Mouse (Mus musculus): Measurements from ENCODE around the gene Defb20. TPM values are rescaled to one million over a fixed set of nuclear protein-coding genes. Genes with fewer than 3 reads are reported as not detected.

Gene Defb20
- polyA plus RNA-seq, 1 experiment from 2014 or later: not detected

DNA sequence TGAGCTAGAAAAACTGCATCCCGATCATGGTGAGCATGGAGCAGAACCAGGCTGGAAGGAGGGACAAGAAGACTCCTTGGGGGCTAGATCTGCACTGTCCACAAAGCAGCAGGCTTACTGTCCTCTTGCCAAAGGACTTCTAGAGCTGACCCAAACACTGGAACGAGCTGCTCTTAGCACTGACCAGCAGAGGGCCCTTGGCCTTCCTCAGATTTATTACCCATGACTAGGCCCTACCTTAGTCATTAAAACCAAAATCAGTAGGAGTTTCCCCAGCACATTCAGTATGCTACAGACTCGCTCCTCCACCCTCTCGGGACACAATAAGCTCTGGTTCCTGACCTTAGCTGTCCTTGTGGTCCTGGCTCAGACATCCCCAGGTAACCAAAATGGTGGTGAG, 41.1 kb downstream of the Defb20 start, which contains the start of gene Defb28:
Defb28 (plus strand) TSS at position 275 of the 400 bp plus-strand sequence.
- no peaks in the 10 kb centered on the region for H3K4me1 ChIP-seq (replicated peaks; ENCODE audit: control insufficient read depth, insufficient read depth, low read length)
- no peaks in the 10 kb centered on the region for H3K9me3 ChIP-seq (ENCODE audit: control insufficient read depth, low read length)
- WGBS: 75% methylated on average over 4 of the region's 4 CpGs
- no peak within 1 kb of the TSS for H3K4me2 ChIP-seq (ENCODE audit: low read length)
- H3K27ac ChIP-seq (ENCODE audit: low read length): no peak within 1 kb of the TSS
- H3K4me3 ChIP-seq (replicated peaks; ENCODE audit: low read length): no peak within 1 kb of the TSS
- no peak within 1 kb of the TSS for H3K9ac ChIP-seq (replicated peaks; ENCODE audit: low read depth, low read length)
- ATAC-seq: no peak
- no peaks in the 10 kb centered on the region for H3K27me3 ChIP-seq (replicated peaks; ENCODE audit: control insufficient read depth, insufficient read depth, low read length)
- H3K36me3 ChIP-seq (ENCODE audit: control insufficient read depth, insufficient read depth): no peaks in the 10 kb centered on the region

Other genes starting within 250 kb of the Defb20 start
- gene Tbc1d20, start 183.2 kb upstream of the Defb20 start, polyA plus RNA-seq (2015; fragmentation: Nextera tagmentation; extraction: Ambion mirVana): 36.0 and 37.7 TPM in 2 replicates
- gene Rbck1, start 144.4 kb upstream of the Defb20 start, polyA plus RNA-seq (2015; fragmentation: Nextera tagmentation; extraction: Ambion mirVana): 104 and 111 TPM in 2 replicates
- 0.78 and 1.9 TPM in 2 replicates for gene Trib3, start 133.0 kb upstream of the Defb20 start, polyA plus RNA-seq (2015; fragmentation: Nextera tagmentation; extraction: Ambion mirVana)
- gene Nrsn2, start 100.4 kb upstream of the Defb20 start, polyA plus RNA-seq (2015; fragmentation: Nextera tagmentation; extraction: Ambion mirVana): 10.5 and 22.6 TPM in 2 replicates
- 15.8 and 16.8 TPM in 2 replicates for gene Sox12, start 79.0 kb upstream of the Defb20 start, polyA plus RNA-seq (2015; fragmentation: Nextera tagmentation; extraction: Ambion mirVana)
- 13.3 and 14.1 TPM in 2 replicates for gene Zcchc3, start 62.0 kb upstream of the Defb20 start, polyA plus RNA-seq (2015; fragmentation: Nextera tagmentation; extraction: Ambion mirVana)
- gene 6820408C15Rik, start 61.5 kb upstream of the Defb20 start, polyA plus RNA-seq (2015; fragmentation: Nextera tagmentation; extraction: Ambion mirVana): 1.4 and 1.9 TPM in 2 replicates
- gene Defb23, start 12.4 kb upstream of the Defb20 start, polyA plus RNA-seq (2015; fragmentation: Nextera tagmentation; extraction: Ambion mirVana): not detected in 2 replicates
- gene Defb22, start 13.1 kb downstream of the Defb20 start, polyA plus RNA-seq (2015; fragmentation: Nextera tagmentation; extraction: Ambion mirVana): not detected in 2 replicates
- not detected in 2 replicates for gene Defb26, start 34.6 kb downstream of the Defb20 start, polyA plus RNA-seq (2015; fragmentation: Nextera tagmentation; extraction: Ambion mirVana)
- gene Defb28, start 41.2 kb downstream of the Defb20 start, polyA plus RNA-seq (2015; fragmentation: Nextera tagmentation; extraction: Ambion mirVana): not detected in 2 replicates
- not detected in 2 replicates for gene Defb29, start 63.0 kb downstream of the Defb20 start, polyA plus RNA-seq (2015; fragmentation: Nextera tagmentation; extraction: Ambion mirVana)
- not detected in 2 replicates for gene Gm17416, start 92.3 kb downstream of the Defb20 start, polyA plus RNA-seq (2015; fragmentation: Nextera tagmentation; extraction: Ambion mirVana)
- gene Defb21, start 95.7 kb downstream of the Defb20 start, polyA plus RNA-seq (2015; fragmentation: Nextera tagmentation; extraction: Ambion mirVana): not detected in 2 replicates
- not detected in 2 replicates for gene Defb19, start 103.2 kb downstream of the Defb20 start, polyA plus RNA-seq (2015; fragmentation: Nextera tagmentation; extraction: Ambion mirVana)
- gene Defb45, start 122.3 kb downstream of the Defb20 start, polyA plus RNA-seq (2015; fragmentation: Nextera tagmentation; extraction: Ambion mirVana): not detected in 2 replicates
- not detected in 2 replicates for gene Defb36, start 127.3 kb downstream of the Defb20 start, polyA plus RNA-seq (2015; fragmentation: Nextera tagmentation; extraction: Ambion mirVana)
- not detected in 2 replicates for gene Defb25, start 146.0 kb downstream of the Defb20 start, polyA plus RNA-seq (2015; fragmentation: Nextera tagmentation; extraction: Ambion mirVana)
- 0.32 and 0.67 TPM in 2 replicates for gene Rem1, start 149.9 kb downstream of the Defb20 start, polyA plus RNA-seq (2015; fragmentation: Nextera tagmentation; extraction: Ambion mirVana)
- gene H13, start 192.4 kb downstream of the Defb20 start, polyA plus RNA-seq (2015; fragmentation: Nextera tagmentation; extraction: Ambion mirVana): 173 and 174 TPM in 2 replicates
- 29.3 and 32.8 TPM in 2 replicates for gene Mcts2, start 210.0 kb downstream of the Defb20 start, polyA plus RNA-seq (2015; fragmentation: Nextera tagmentation; extraction: Ambion mirVana)

Data from forebrain, embryonic 16.5 days (tissue).